Mouse (Mus musculus): ENCODE measurements around the gene Kank1.

- no peak for TF ChIP-seq POLR2A (IDR thresholded peaks at IDR 0.05; ENCODE audit: low read depth, low read length)
- TF ChIP-seq CTCF (IDR thresholded peaks at IDR 0.05; ENCODE audit: borderline replicate concordance, insufficient read depth, low read length): no peak
Observed at GRCm38 (mm10) chr19:25308156-25308555, 71.4 kb downstream of the Kank1 start.

All from embryonic fibroblast, embryonic 13.5 days (primary cell).